Comparison of ENCODE assay signal across 26 mouse cellular contexts in genomic region chr7:132664815-132665214, GRCm38 (mm10). TPM values are rescaled to one million over a fixed set of nuclear protein-coding genes. Genes with fewer than 3 reads are reported as not detected.
DNase-seq lines count a peak whose midpoint lies in the region; ATAC-seq and TF ChIP-seq lines count a peak whose summit lies in the region.
"Had no signal": no experiment of that assay in that cellular context is flagged by ENCODE, and none has a peak within 500 bp of the region (broad histone marks: within the 10 kb centered on the region; RNA-seq: fewer than 3 reads in every experiment).

No protein-coding gene starts in this region.

- H3K27ac ChIP-seq in forebrain, embryonic 12.5 days: no peak overlapping the region
- H3K27ac ChIP-seq in forebrain, embryonic 15.5 days (replicated peaks): no peak overlapping the region
- no peak overlapping the region for H3K27ac ChIP-seq in limb, embryonic 12.5 days
- H3K27ac ChIP-seq in liver, embryonic 16.5 days (ENCODE audit: low read length): no peak overlapping the region
- H3K27ac ChIP-seq: heart, embryonic 10.5 days; heart, embryonic 15.5 days; limb, embryonic 13.5 days; neural tube, embryonic 12.5 days had no signal

- no peaks in the 10 kb centered on the region for H3K9me3 ChIP-seq in forebrain, embryonic 12.5 days
- H3K9me3 ChIP-seq in forebrain, embryonic 15.5 days: no peaks in the 10 kb centered on the region
- H3K9me3 ChIP-seq in G1E (replicated peaks): no peaks in the 10 kb centered on the region
- no peaks in the 10 kb centered on the region for H3K9me3 ChIP-seq in limb, embryonic 12.5 days
- no peaks in the 10 kb centered on the region for H3K9me3 ChIP-seq in liver, embryonic 16.5 days (replicated peaks; ENCODE audit: control insufficient read depth, low read length)
- H3K9me3 ChIP-seq: heart, embryonic 10.5 days; heart, embryonic 15.5 days; limb, embryonic 13.5 days; neural tube, embryonic 12.5 days had no signal

- no peak overlapping the region for H3K4me2 ChIP-seq in forebrain, embryonic 12.5 days
- no peak overlapping the region for H3K4me2 ChIP-seq in forebrain, embryonic 15.5 days (replicated peaks)
- H3K4me2 ChIP-seq in limb, embryonic 12.5 days: no peak overlapping the region
- no peak overlapping the region for H3K4me2 ChIP-seq in liver, embryonic 16.5 days (ENCODE audit: low read depth, low read length)
- H3K4me2 ChIP-seq: heart, embryonic 15.5 days; limb, embryonic 13.5 days; lung, embryonic 14.5 days; midbrain, embryonic 11.5 days; neural tube, embryonic 12.5 days had no signal

- no peak for TF ChIP-seq CTCF in G1E (IDR thresholded peaks at IDR 0.05; ENCODE audit: low read depth, low read length)

- peak; percentile 31; the same call in 1 of the 2 replicates for ATAC-seq in forebrain, embryonic 12.5 days (ENCODE audit: low FRiP score)
- ATAC-seq in forebrain, embryonic 15.5 days (replicated peaks): no peak
- 0 out of 2 replicates have a peak, but pooled peaks have one; percentile 17 for ATAC-seq in G1E (ENCODE audit: extremely low read depth, insufficient number of reproducible peaks, low FRiP score, poor library complexity, severe bottlenecking)
- ATAC-seq in limb, embryonic 12.5 days (ENCODE audit: insufficient number of reproducible peaks, insufficient read depth, low FRiP score, low TSS enrichment, low read depth): 0 out of 2 replicates have a peak, but pooled peaks have one; percentile 53
- ATAC-seq in liver, embryonic 16.5 days (ENCODE audit: low read depth): peak; percentile 59
- no peak for ATAC-seq in inflammation-experienced regulatory T-cells, adult 6 months
- ATAC-seq: forebrain, postnatal 0 days; hindbrain, embryonic 16.5 days had no signal

- H3K27me3 ChIP-seq in forebrain, embryonic 12.5 days: peaks cover 57% of the 10 kb centered on the region
- H3K27me3 ChIP-seq in forebrain, embryonic 15.5 days: no peaks in the 10 kb centered on the region
- H3K27me3 ChIP-seq in G1E (ENCODE audit: insufficient read depth, low read length): peaks cover 54% of the 10 kb centered on the region
- H3K27me3 ChIP-seq in limb, embryonic 12.5 days: no peaks in the 10 kb centered on the region
- H3K27me3 ChIP-seq in liver, embryonic 16.5 days (ENCODE audit: control insufficient read depth, insufficient read depth, low read depth, low read length): no peaks in the 10 kb centered on the region
- H3K27me3 ChIP-seq: heart, embryonic 15.5 days; limb, embryonic 13.5 days; neural tube, embryonic 12.5 days had no signal

- peaks cover 40% of the 10 kb centered on the region for H3K4me1 ChIP-seq in forebrain, embryonic 12.5 days
- H3K4me1 ChIP-seq in forebrain, embryonic 15.5 days: peaks cover 11% of the 10 kb centered on the region
- peaks cover 14% of the 10 kb centered on the region for H3K4me1 ChIP-seq in G1E (ENCODE audit: insufficient read depth, low read depth, low read length)
- H3K4me1 ChIP-seq in limb, embryonic 12.5 days (replicated peaks): peaks cover 41% of the 10 kb centered on the region
- peaks cover 2% of the 10 kb centered on the region; the same call in 1 of the 2 replicates for H3K4me1 ChIP-seq in liver, embryonic 16.5 days (ENCODE audit: control insufficient read depth, low read depth, low read length)

- WGBS in forebrain, embryonic 12.5 days: 59% methylated on average over 6 of the region's 6 CpGs
- 60% methylated on average over 6 of the region's 6 CpGs for WGBS in forebrain, embryonic 15.5 days
- 57% methylated on average over 6 of the region's 6 CpGs for WGBS in limb, embryonic 12.5 days
- WGBS in liver, embryonic 16.5 days (ENCODE audit: insufficient replicate concordance): 60% methylated on average over 6 of the region's 6 CpGs

- no peaks in the 10 kb centered on the region for H3K36me3 ChIP-seq in forebrain, embryonic 12.5 days (replicated peaks)
- H3K36me3 ChIP-seq in forebrain, embryonic 15.5 days: no peaks in the 10 kb centered on the region
- H3K36me3 ChIP-seq in G1E (replicated peaks): no peaks in the 10 kb centered on the region
- no peaks in the 10 kb centered on the region for H3K36me3 ChIP-seq in limb, embryonic 12.5 days
- no peaks in the 10 kb centered on the region for H3K36me3 ChIP-seq in liver, embryonic 16.5 days (ENCODE audit: control insufficient read depth, insufficient read depth)
- H3K36me3 ChIP-seq: heart, embryonic 10.5 days; heart, embryonic 15.5 days; limb, embryonic 13.5 days; neural tube, embryonic 12.5 days had no signal

- no peak overlapping the region for H3K4me3 ChIP-seq in forebrain, embryonic 12.5 days (replicated peaks)
- no peak overlapping the region for H3K4me3 ChIP-seq in forebrain, embryonic 15.5 days
- H3K4me3 ChIP-seq in G1E (ENCODE audit: low read depth, low read length): no peak overlapping the region
- no peak overlapping the region for H3K4me3 ChIP-seq in limb, embryonic 12.5 days (replicated peaks)
- no peak overlapping the region for H3K4me3 ChIP-seq in liver, embryonic 16.5 days (ENCODE audit: low read depth, low read length)
- H3K4me3 ChIP-seq: heart, embryonic 10.5 days; heart, embryonic 15.5 days; limb, embryonic 13.5 days; myocyte; neural tube, embryonic 12.5 days had no signal

- DNase-seq in G1E (ENCODE audit: low spot score): no peak
- no peak for DNase-seq in urinary bladder, postnatal 14 days (ENCODE audit: low spot score)
- DNase-seq: adrenal gland, postnatal 36 days; cerebellum, adult 2 months; cerebellum, postnatal 25 days; forebrain, postnatal 0 days; kidney, adult 11 months; kidney, postnatal 14 days; layer of hippocampus, adult 9-11 months; lung, embryonic 14.5 days; lung, postnatal 14 days; right cerebral cortex, adult 18-20 months; spleen, adult 18-20 months; thymus, postnatal 25 days had no signal

- H3K9ac ChIP-seq in forebrain, embryonic 12.5 days: no peak overlapping the region
- no peak overlapping the region for H3K9ac ChIP-seq in forebrain, embryonic 15.5 days (replicated peaks)
- no peak overlapping the region for H3K9ac ChIP-seq in limb, embryonic 12.5 days (replicated peaks)
- no peak overlapping the region for H3K9ac ChIP-seq in liver, embryonic 16.5 days (ENCODE audit: low read depth, low read length)
- H3K9ac ChIP-seq: forebrain, postnatal 0 days; heart, embryonic 15.5 days; limb, embryonic 13.5 days; lung, embryonic 14.5 days; neural tube, embryonic 12.5 days had no signal

RNA-seq across cellular contexts. Expression of gene Lhpp, which starts 54.4 kb away (rescaled TPM):
- 10.9 and 12.1 TPM in 2 replicates for polyA plus RNA-seq in forebrain, embryonic 12.5 days (2016; fragmentation: Nextera tagmentation; extraction: Ambion mirVana)
- 23.1 and 25.7 TPM in 2 replicates for polyA plus RNA-seq in forebrain, embryonic 15.5 days (2015; fragmentation: Nextera tagmentation; extraction: Ambion mirVana)
- total RNA-seq in G1E (2014; fragmentation: Nextera tagmentation) (not detected in 2 replicates), G1E (2017) (0.11 and 0.35 TPM in 2 replicates)
- 0.07 and 0.10 TPM in 2 replicates for polyA plus RNA-seq in G1E (2012)
- polyA plus RNA-seq in limb, embryonic 12.5 days (2016; fragmentation: Nextera tagmentation; extraction: Ambion mirVana): 16.8 and 22.5 TPM in 2 replicates
- polyA plus RNA-seq in liver, embryonic 16.5 days (2015; fragmentation: Nextera tagmentation; extraction: Ambion mirVana): 4.0 and 4.4 TPM in 2 replicates
- 1 to 10 TPM; 2.3 to 5.3 (median 3.6) TPM for polyA plus RNA-seq in inflammation-experienced regulatory T-cells, adult 6 months (2017; shearing (Covaris generic))

Comparison
In these comparisons a context has a peak if more than half of its experiments do, and no peak if none do; other contexts are left out.
1. ATAC-seq: peak in forebrain, embryonic 12.5 days (single experiment), G1E (single experiment), limb, embryonic 12.5 days (single experiment) and liver, embryonic 16.5 days (single experiment); none in forebrain, embryonic 15.5 days (single experiment) and inflammation-experienced regulatory T-cells, adult 6 months (single experiment).